Mouse (Mus musculus) midbrain, embryonic 11.5 days (tissue): ENCODE data around the gene Gpat2. TPM values are rescaled to one million over a fixed set of nuclear protein-coding genes. Genes with fewer than 3 reads are reported as not detected.

ENCODE experiments used
- ATAC-seq: fragments of 200-750 bp; cut with Nextera tagmentation; 2 replicates; pipeline ENCODE4 v1.8.0; 2017; ENCODE audit warnings: moderate TSS enrichment, moderate library complexity; ENCODE audit not compliant: low FRiP score
- DNase-seq: peaks from one replicate; pipeline ENCODE4 v3.0.0; 2015; ENCODE audit warnings: low spot score; ENCODE audit errors: missing footprints
- H3K27ac ChIP-seq: fragments of 300-500 bp; sonication (generic); 2 replicates; pipeline ENCODE4 v1.5.1; 2014; ENCODE audit warnings: low read depth, low read length
- H3K27me3 ChIP-seq: fragments of 300-500 bp; sonication (generic); 2 replicates; pipeline ENCODE4 v1.6.1; 2014; ENCODE audit warnings: mild to moderate bottlenecking, low read length, moderate library complexity, mixed read lengths; ENCODE audit not compliant: control insufficient read depth, insufficient read depth
- H3K36me3 ChIP-seq: fragments of 300-500 bp; sonication (generic); 2 replicates; pipeline ENCODE4 v1.6.1; 2014; ENCODE audit warnings: mild to moderate bottlenecking, low read length, moderate library complexity, mixed read lengths; ENCODE audit not compliant: control insufficient read depth, insufficient read depth
- H3K4me1 ChIP-seq: fragments of 300-500 bp; sonication (generic); 2 replicates; pipeline ENCODE4 v1.6.1; 2014; ENCODE audit warnings: low read length; ENCODE audit not compliant: control insufficient read depth, insufficient read depth
- H3K4me2 ChIP-seq: fragments of 300-500 bp; sonication (generic); 2 replicates; pipeline ENCODE4 v1.6.1; 2014; ENCODE audit warnings: mild to moderate bottlenecking, moderate library complexity
- H3K4me3 ChIP-seq: fragments of 300-500 bp; sonication (generic); 2 replicates; pipeline ENCODE4 v1.5.1; 2014; ENCODE audit warnings: low read depth, low read length
- H3K9ac ChIP-seq: fragments of 300-500 bp; sonication (generic); 2 replicates; pipeline ENCODE4 v1.6.1; 2014; ENCODE audit warnings: low read length
- H3K9me3 ChIP-seq: fragments of 300-500 bp; sonication (generic); 2 replicates; pipeline ENCODE4 v1.6.1; 2016; ENCODE audit warnings: low read length; ENCODE audit not compliant: control insufficient read depth
- WGBS: fragments of 180-500 bp; shearing (Covaris S2); extraction: QIAGEN DNeasy Blood & Tissue Kit; methylation state at CpG from one replicate; pipeline ENCODE4 v1.1.7; 2014; 5-methylcytosine and 5-hydroxymethylcytosine counted together
- polyA plus RNA-seq: library from polyadenylated mRNA; unstranded; fragments of >200 nt; fragmentation: Nextera tagmentation; extraction: Ambion mirVana; gene quantifications from 2 replicates; pipeline ENCODE4 v1.2.1, GENCODE M21; 2014

The Gpat2 gene
- polyA plus RNA-seq, 1 experiment from 2014 or later = 0.16 TPM

DNA sequence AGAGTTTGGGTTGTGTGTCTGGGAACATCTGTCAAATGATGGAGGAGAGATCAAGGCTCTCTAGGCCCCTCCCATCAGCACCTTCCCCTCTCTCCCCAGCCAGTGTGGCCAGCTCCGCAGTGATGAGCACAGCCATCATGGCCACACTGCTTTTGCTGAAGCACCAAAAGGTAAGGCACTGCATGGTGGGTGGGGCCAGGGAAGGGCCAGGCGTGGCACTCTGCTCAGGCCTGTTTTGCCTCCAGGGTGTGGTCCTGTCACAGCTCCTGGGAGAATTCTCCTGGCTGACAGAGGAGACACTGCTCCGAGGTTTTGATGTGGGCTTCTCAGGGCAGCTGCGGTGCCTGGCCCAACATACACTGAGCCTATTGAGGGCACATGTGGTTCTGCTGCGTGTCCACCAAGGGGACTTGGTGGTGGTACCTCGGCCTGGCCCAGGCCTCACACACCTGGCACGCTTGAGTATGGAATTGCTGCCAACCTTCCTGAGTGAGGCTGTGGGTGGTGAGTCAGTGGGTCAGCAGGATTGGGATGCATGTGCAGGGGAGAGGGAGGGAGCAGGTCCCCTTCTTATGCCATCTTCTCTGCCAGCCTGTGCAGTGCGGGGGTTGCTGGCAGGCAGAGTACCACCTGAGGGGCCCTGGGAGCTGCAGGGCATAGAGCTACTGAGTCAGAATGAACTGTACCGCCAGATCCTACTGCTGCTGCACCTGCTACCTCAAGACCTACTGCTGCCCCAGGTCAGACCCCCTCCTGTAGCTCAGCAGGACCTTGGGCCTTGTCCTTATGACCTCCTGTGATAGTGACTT is 8.7 kb downstream of the Gpat2 start:
- no peak overlapping the region for H3K9ac ChIP-seq
- H3K27ac ChIP-seq = no peak overlapping the region
- no peaks in the 10 kb centered on the region for H3K27me3 ChIP-seq
- H3K4me3 ChIP-seq = no peak overlapping the region
- no peaks in the 10 kb centered on the region for H3K36me3 ChIP-seq
- WGBS = 83% methylated on average over 9 of the region's 9 CpGs
- no peaks in the 10 kb centered on the region for H3K9me3 ChIP-seq
- no peak for ATAC-seq
- DNase-seq = no peak
- no peaks in the 10 kb centered on the region for H3K4me1 ChIP-seq
- H3K4me2 ChIP-seq = no peak overlapping the region

GRCm38 (mm10) chr2:127435135-127435534 is 10.1 kb downstream of the Gpat2 start:
- H3K36me3 ChIP-seq = no peaks in the 10 kb centered on the region
- no peak for ATAC-seq
- WGBS = 44% methylated on average over 2 of the region's 2 CpGs

GRCm38 (mm10) chr2:127435554-127435953 is 10.6 kb downstream of the Gpat2 start:
- 92% methylated on average over 2 of the region's 2 CpGs for WGBS
- ATAC-seq = no peak
- Histone ChIP-seq H3K9ac (no peak overlapping the region), H3K9me3 (no peaks in the 10 kb centered on the region), H3K4me2 (no peak overlapping the region), H3K4me3 (no peak overlapping the region), H3K4me1 (no peaks in the 10 kb centered on the region), H3K27ac (no peak overlapping the region), H3K27me3 (no peaks in the 10 kb centered on the region), H3K36me3 (no peaks in the 10 kb centered on the region)
- no peak for DNase-seq

More at GRCm38 (mm10) chr2:127435135-127435534, 10.1 kb downstream of the Gpat2 start:
- Histone ChIP-seq H3K4me2 (no peak overlapping the region), H3K9me3 (no peaks in the 10 kb centered on the region), H3K27ac (no peak overlapping the region), H3K4me3 (no peak overlapping the region), H3K27me3 (no peaks in the 10 kb centered on the region), H3K9ac (no peak overlapping the region), H3K4me1 (no peaks in the 10 kb centered on the region)
- no peak for DNase-seq

GRCm38 (mm10) chr2:127437697-127438096 is 12.7 kb downstream of the Gpat2 start:
- DNase-seq (no peak), ATAC-seq (no peak)
- H3K4me2 ChIP-seq = no peak overlapping the region
- no peaks in the 10 kb centered on the region for H3K9me3 ChIP-seq
- no peak overlapping the region for H3K4me3 ChIP-seq
- H3K36me3 ChIP-seq = no peaks in the 10 kb centered on the region
- H3K9ac ChIP-seq = no peak overlapping the region
- no peaks in the 10 kb centered on the region for H3K27me3 ChIP-seq
- WGBS = 91% methylated on average over 5 of the region's 5 CpGs
- H3K27ac ChIP-seq = no peak overlapping the region
- no peaks in the 10 kb centered on the region for H3K4me1 ChIP-seq

- 3% methylated on average over 37 of the region's 37 CpGs for WGBS
- peak; percentile 94 for ATAC-seq
- no peak within 1 kb of the TSS for H3K27ac ChIP-seq
Measured at GRCm38 (mm10) chr2:127444055-127444789, 19.2 kb downstream of the Gpat2 start, which contains the start of gene Fahd2a. Fahd2a (minus strand) TSS chr2:127444565.

GRCm38 (mm10) chr2:127446847-127447246 is 21.8 kb downstream of the Gpat2 start:
- no peak overlapping the region for H3K27ac ChIP-seq
- no peak overlapping the region for H3K4me2 ChIP-seq
- H3K9ac ChIP-seq = no peak overlapping the region
- no peaks in the 10 kb centered on the region for H3K27me3 ChIP-seq
- peaks cover 6% of the 10 kb centered on the region; the same call in 1 of the 2 replicates for H3K4me1 ChIP-seq
- no peaks in the 10 kb centered on the region for H3K9me3 ChIP-seq
- no peak overlapping the region for H3K4me3 ChIP-seq
- WGBS = 48% methylated on average over 3 of the region's 3 CpGs
- no peaks in the 10 kb centered on the region for H3K36me3 ChIP-seq
- ATAC-seq (no peak), DNase-seq (no peak)

More at GRCm38 (mm10) chr2:127444055-127444789, 19.2 kb downstream of the Gpat2 start, which contains the start of gene Fahd2a:
- H3K4me2 ChIP-seq = peak within 1 kb of the TSS; percentile 51
- peak within 1 kb of the TSS; percentile 66 for H3K4me3 ChIP-seq
- H3K9me3 ChIP-seq = no peaks in the 10 kb centered on the region
- no peaks in the 10 kb centered on the region for H3K36me3 ChIP-seq
- H3K27me3 ChIP-seq = no peaks in the 10 kb centered on the region
- peak within 1 kb of the TSS; percentile 64 for H3K9ac ChIP-seq
- H3K4me1 ChIP-seq = peaks cover 6% of the 10 kb centered on the region; the same call in 1 of the 2 replicates
- peak; percentile 98 for DNase-seq

DNA sequence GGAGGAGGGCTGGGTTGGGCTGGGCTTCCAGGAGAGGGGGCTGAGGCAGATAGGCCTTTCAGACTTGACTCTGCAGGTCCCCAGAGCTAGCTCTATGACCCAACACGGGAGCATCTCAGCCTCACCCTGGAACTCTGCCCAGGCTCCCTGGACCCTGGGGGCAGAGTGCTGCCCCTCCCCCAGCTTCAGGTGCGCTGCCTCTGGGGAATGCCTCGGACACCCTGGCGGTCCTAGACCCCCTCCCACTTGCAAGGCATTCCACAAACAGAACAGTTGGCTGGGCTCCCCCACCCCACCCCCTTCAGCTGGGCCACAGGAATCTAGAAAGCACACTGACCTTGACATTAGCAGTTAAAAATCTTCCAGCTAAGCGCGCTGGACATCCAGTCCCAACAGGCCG is 24.7 kb downstream of the Gpat2 start:
- WGBS = 45% methylated on average over 7 of the region's 7 CpGs
- no peak for ATAC-seq
- no peak overlapping the region for H3K27ac ChIP-seq

GRCm38 (mm10) chr2:127451748-127452147 is 26.7 kb downstream of the Gpat2 start:
- no peak overlapping the region for H3K27ac ChIP-seq
- WGBS = 55% methylated on average over 6 of the region's 6 CpGs
- H3K27me3 ChIP-seq = no peaks in the 10 kb centered on the region
- no peaks in the 10 kb centered on the region for H3K36me3 ChIP-seq
- no peak for ATAC-seq
- no peaks in the 10 kb centered on the region for H3K9me3 ChIP-seq
- no peaks in the 10 kb centered on the region for H3K4me1 ChIP-seq
- no peak overlapping the region for H3K4me3 ChIP-seq
- DNase-seq = no peak
- no peak overlapping the region for H3K4me2 ChIP-seq
- H3K9ac ChIP-seq = no peak overlapping the region

More for the DNA sequence above, 24.7 kb downstream of the Gpat2 start:
- Histone ChIP-seq H3K4me3 (no peak overlapping the region), H3K27me3 (no peaks in the 10 kb centered on the region), H3K36me3 (no peaks in the 10 kb centered on the region), H3K9ac (no peak overlapping the region), H3K4me2 (no peak overlapping the region), H3K4me1 (peaks cover 2% of the 10 kb centered on the region; the same call in 1 of the 2 replicates), H3K9me3 (no peaks in the 10 kb centered on the region)
- DNase-seq = no peak

DNA sequence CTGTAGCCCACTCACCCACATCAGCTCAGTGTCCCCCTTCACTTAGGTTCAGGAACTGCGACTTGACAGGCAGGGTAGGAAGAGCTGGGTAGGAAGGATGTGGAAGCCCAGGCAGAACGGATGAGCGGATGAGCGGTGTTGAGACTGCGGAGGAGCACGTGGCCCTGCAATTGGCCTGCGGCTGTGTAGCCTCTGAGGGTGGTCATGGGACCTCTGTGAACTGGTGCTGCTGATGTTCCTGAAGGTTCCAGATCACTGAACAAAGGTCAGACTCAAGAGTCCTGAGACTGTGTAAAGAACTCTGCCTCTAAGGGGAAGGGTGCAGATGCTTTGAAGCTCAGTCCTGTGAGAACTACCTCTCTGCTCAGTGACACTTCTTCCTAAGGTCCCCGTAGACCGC is 28.1 kb downstream of the Gpat2 start:
- no peaks in the 10 kb centered on the region for H3K4me1 ChIP-seq
- no peak overlapping the region for H3K4me2 ChIP-seq
- H3K4me3 ChIP-seq = no peak overlapping the region
- H3K9me3 ChIP-seq = no peaks in the 10 kb centered on the region
- WGBS = 83% methylated on average over 9 of the region's 9 CpGs
- H3K36me3 ChIP-seq = no peaks in the 10 kb centered on the region
- H3K9ac ChIP-seq = no peak overlapping the region
- DNase-seq = no peak
- no peak overlapping the region for H3K27ac ChIP-seq
- no peaks in the 10 kb centered on the region for H3K27me3 ChIP-seq
- no peak for ATAC-seq
